Mouse (Mus musculus) ES-E14 (cell line): ENCODE results near the gene Ost4.

ENCODE experiments used
- CHD2 ChIP-seq: IDR thresholded peaks from 2 replicates; pipeline ENCODE4 v1.6.1; 2014; ENCODE audit warnings: mild to moderate bottlenecking, low read depth, low read length, inconsistent platforms
- MAFK ChIP-seq: IDR thresholded peaks from 2 replicates; pipeline ENCODE4 v1.6.1; 2014; ENCODE audit warnings: mild to moderate bottlenecking, low read depth, low read length, inconsistent platforms; ENCODE audit not compliant: insufficient read depth
- ZNF384 ChIP-seq: IDR thresholded peaks from 2 replicates; pipeline ENCODE4 v1.6.1; 2012; ENCODE audit warnings: low read depth, low read length, inconsistent platforms

DNA sequence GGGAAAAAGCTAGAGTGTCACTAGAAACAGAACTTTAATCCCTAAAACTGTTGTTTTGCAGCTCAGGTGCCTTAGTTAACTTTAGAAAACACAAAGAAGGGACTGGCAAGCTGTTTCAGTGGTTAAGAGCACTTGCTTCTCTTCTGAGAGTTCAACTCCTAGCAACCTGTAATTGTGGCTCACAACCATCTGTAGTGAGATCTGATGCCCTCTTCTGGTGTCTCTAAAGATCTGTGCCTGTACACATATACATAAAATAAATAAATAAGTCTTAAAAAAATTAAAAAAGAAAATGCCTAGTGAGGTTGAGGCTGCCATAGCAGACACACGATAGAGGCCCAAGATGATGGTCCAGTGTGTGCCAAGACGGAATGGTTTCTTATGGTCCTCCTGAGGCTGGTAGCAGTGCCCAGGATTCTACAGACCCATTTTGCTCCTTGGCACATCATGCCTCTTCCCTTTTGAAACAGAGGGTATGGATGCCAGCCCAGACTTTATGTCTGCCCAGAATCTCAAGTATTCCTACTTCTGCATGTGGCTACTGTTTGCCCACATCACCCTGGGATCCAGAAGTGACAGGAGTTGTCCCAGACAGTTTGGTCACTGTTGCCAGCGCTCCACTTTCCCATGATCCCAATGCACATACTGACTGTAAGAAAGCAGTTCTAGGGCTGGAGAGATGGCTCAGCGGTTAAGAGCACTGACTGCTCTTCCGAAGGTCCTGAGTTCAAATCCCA is 27.3 kb upstream of the Ost4 start:
- TF ChIP-seq CHD2 (no peak), MAFK (no peak), ZNF384 (no peak)
